Mouse (Mus musculus): Measurements from ENCODE around the gene 9430007A20Rik. TPM values are rescaled to one million over a fixed set of nuclear protein-coding genes. Genes with fewer than 3 reads are reported as not detected.

9430007A20Rik gene
- total RNA-seq (2023): not detected

GRCm38 (mm10) chr4:144519522-144519921 lies at the start of gene 9430007A20Rik:
Gene 9430007A20Rik (plus strand): TSS chr4:144519822.

GRCm38 (mm10) chr4:144565034-144565433 lies 45.4 kb downstream of the 9430007A20Rik start, which contains the start of gene Gm13124:
Gene Gm13124 (minus strand): TSS chr4:144565134.

Other genes starting within 250 kb of the 9430007A20Rik start
- not detected for gene Pramel5, start 239.3 kb upstream of the 9430007A20Rik start, total RNA-seq (2023)
- gene Gm13128, start 189.6 kb upstream of the 9430007A20Rik start, total RNA-seq (2023): not detected
- gene Gm13119, start 161.9 kb upstream of the 9430007A20Rik start, total RNA-seq (2023): not detected
- not detected for gene Pramef20, start 141.9 kb upstream of the 9430007A20Rik start, total RNA-seq (2023)
- gene Pramef12, start 111.4 kb upstream of the 9430007A20Rik start, total RNA-seq (2023): not detected
- gene 1700012P22Rik, start 81.0 kb upstream of the 9430007A20Rik start, total RNA-seq (2023): not detected
- not detected for gene Gm9944, start 66.5 kb upstream of the 9430007A20Rik start, total RNA-seq (2023)
- gene Aadacl3, start 56.1 kb upstream of the 9430007A20Rik start, total RNA-seq (2023): not detected
- not detected for gene Gm13124, start 45.3 kb downstream of the 9430007A20Rik start, total RNA-seq (2023)
- not detected for gene Aadacl4, start 93.9 kb downstream of the 9430007A20Rik start, total RNA-seq (2023)
- gene Gm436, start 166.5 kb downstream of the 9430007A20Rik start, total RNA-seq (2023): not detected
- not detected for gene Gm13178, start 201.6 kb downstream of the 9430007A20Rik start, total RNA-seq (2023)

Data from B cell, adult 67 days (primary cell).